Mouse (Mus musculus) olfactory bulb, adult 2 months (tissue): Measurements from ENCODE around the gene Ptpn13.

ENCODE experiments used
- CTCF ChIP-seq: fragments of 200-500 bp; IDR thresholded peaks from 2 replicates; pipeline ENCODE4 v1.5.1; 2012; ENCODE audit warnings: low read depth, mild to moderate bottlenecking, low read length, moderate library complexity; ENCODE audit not compliant: insufficient read depth
- POLR2A ChIP-seq: fragments of 200-500 bp; IDR thresholded peaks from 2 replicates; pipeline ENCODE4 v1.6.1; 2012; ENCODE audit warnings: mild to moderate bottlenecking, low read depth, low read length, moderate library complexity; ENCODE audit not compliant: insufficient read depth

- TF ChIP-seq POLR2A (no peak), CTCF (no peak)
These were observed 49.3 kb downstream of the Ptpn13 start for GRCm38 (mm10) chr5:103474259-103474658.
